Mouse (Mus musculus) heart, embryonic 12.5 days (tissue): ENCODE measurements around the gene Cd300ld4. TPM values are rescaled to one million over a fixed set of nuclear protein-coding genes. Genes with fewer than 3 reads are reported as not detected.
"Not testable (repeated sequence)": the region's sequence is repeated elsewhere in the genome, so short reads cannot be mapped to it uniquely, and the experiment has no call there.

Experiments used
- ATAC-seq: fragments of 200-750 bp; cut with Nextera tagmentation; 2 replicates; pipeline ENCODE4 v1.8.0; 2017; ENCODE audit warnings: moderate TSS enrichment, moderate library complexity; ENCODE audit not compliant: insufficient number of reproducible peaks, low FRiP score
- H3K27ac ChIP-seq: fragments of 300-500 bp; sonication (generic); 2 replicates; pipeline ENCODE4 v1.5.1; 2016; ENCODE audit warnings: mild to moderate bottlenecking, moderate library complexity; ENCODE audit not compliant: poor library complexity, severe bottlenecking
- H3K27me3 ChIP-seq: fragments of 300-500 bp; sonication (generic); replicated peaks from 2 replicates; pipeline ENCODE4 v1.6.1; 2016; ENCODE audit warnings: mild to moderate bottlenecking, moderate library complexity
- H3K36me3 ChIP-seq: fragments of 300-500 bp; sonication (generic); 2 replicates; pipeline ENCODE4 v1.6.1; 2016; ENCODE audit warnings: mild to moderate bottlenecking, moderate library complexity
- H3K4me1 ChIP-seq: fragments of 300-500 bp; sonication (generic); replicated peaks from 2 replicates; pipeline ENCODE4 v1.6.1; 2016; ENCODE audit warnings: mild to moderate bottlenecking
- H3K4me2 ChIP-seq: fragments of 300-500 bp; sonication (generic); 2 replicates; pipeline ENCODE4 v1.6.1; 2016; ENCODE audit warnings: mild to moderate bottlenecking, moderate library complexity
- H3K4me3 ChIP-seq: fragments of 300-500 bp; sonication (generic); 2 replicates; pipeline ENCODE4 v1.5.1; 2016; ENCODE audit warnings: mild to moderate bottlenecking
- H3K9ac ChIP-seq: fragments of 300-500 bp; sonication (generic); 2 replicates; pipeline ENCODE4 v1.6.1; 2016; ENCODE audit warnings: mild to moderate bottlenecking, moderate library complexity
- H3K9me3 ChIP-seq: fragments of 300-500 bp; sonication (generic); replicated peaks from 2 replicates; pipeline ENCODE4 v1.6.1; 2016; ENCODE audit warnings: mild to moderate bottlenecking, moderate library complexity
- WGBS: fragments of 180-500 bp; shearing (Covaris S2); methylation state at CpG from one replicate; pipeline ENCODE4 v1.1.7; 2016; 5-methylcytosine and 5-hydroxymethylcytosine counted together
- polyA plus RNA-seq: library from polyadenylated mRNA; unstranded; fragments of >200 nt; fragmentation: Nextera tagmentation; extraction: Ambion mirVana; gene quantifications from 2 replicates; pipeline ENCODE4 v1.2.1, GENCODE M21; 2016

Cd300ld4 gene
- polyA plus RNA-seq, 1 experiment from 2014 or later: not detected

DNA sequence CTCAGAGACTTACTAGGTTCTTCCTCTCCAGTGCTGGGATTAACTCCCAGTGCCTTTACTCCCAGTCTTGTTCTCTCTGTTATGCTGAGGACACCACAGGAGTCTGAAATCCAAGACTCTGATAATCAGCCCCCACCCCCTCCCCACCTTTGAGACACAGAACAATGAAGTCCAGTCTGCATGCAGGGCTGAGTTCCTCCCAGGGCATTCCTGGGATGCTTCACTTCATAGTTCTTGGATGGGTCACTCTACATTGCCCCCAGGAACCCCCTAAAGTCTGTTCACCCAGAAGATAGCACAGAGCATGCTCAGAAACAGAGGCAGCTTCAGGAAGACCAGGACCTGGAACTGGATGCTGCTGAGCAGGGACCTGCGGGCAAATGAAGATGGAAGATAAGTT lies 26.2 kb upstream of the Cd300ld4 start:
- no peak overlapping the region for H3K9ac ChIP-seq
- WGBS: 92% methylated on average over 1 of the region's 1 CpGs
- peaks cover 3% of the 10 kb centered on the region; the same call in 1 of the 2 replicates for H3K27me3 ChIP-seq
- no peak overlapping the region for H3K27ac ChIP-seq
- no peak overlapping the region for H3K4me3 ChIP-seq
- no peaks in the 10 kb centered on the region for H3K9me3 ChIP-seq
- no peaks in the 10 kb centered on the region for H3K36me3 ChIP-seq
- H3K4me1 ChIP-seq: no peaks in the 10 kb centered on the region
- ATAC-seq: no peak
- no peak overlapping the region for H3K4me2 ChIP-seq

DNA sequence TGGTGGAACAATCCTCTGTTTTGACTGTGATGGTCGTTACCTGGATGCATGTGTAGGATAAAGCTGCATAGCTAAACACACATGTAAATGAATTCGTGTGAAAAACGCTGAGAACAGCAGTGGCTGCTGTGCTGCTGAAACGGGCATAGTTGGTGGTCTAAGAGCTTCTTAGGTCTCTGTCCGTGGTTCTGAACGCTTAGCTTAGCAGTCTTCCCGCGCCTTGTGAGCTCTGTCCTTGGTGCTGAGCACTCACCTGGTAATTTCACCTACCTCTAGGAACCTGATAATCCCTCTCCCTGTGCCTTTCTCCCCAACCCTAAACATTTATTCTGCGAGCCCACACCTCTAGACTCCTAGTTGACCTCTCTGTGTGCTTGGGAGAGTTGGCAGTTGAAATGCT lies 25.4 kb upstream of the Cd300ld4 start:
- Histone ChIP-seq H3K4me3 (no peak overlapping the region), H3K36me3 (no peaks in the 10 kb centered on the region), H3K4me2 (no peak overlapping the region), H3K27ac (no peak overlapping the region), H3K4me1 (no peaks in the 10 kb centered on the region), H3K27me3 (peaks cover 3% of the 10 kb centered on the region; the same call in 1 of the 2 replicates), H3K9ac (no peak overlapping the region), H3K9me3 (no peaks in the 10 kb centered on the region)
- ATAC-seq: no peak
- 2% methylated on average over 9 of the region's 9 CpGs for WGBS

DNA sequence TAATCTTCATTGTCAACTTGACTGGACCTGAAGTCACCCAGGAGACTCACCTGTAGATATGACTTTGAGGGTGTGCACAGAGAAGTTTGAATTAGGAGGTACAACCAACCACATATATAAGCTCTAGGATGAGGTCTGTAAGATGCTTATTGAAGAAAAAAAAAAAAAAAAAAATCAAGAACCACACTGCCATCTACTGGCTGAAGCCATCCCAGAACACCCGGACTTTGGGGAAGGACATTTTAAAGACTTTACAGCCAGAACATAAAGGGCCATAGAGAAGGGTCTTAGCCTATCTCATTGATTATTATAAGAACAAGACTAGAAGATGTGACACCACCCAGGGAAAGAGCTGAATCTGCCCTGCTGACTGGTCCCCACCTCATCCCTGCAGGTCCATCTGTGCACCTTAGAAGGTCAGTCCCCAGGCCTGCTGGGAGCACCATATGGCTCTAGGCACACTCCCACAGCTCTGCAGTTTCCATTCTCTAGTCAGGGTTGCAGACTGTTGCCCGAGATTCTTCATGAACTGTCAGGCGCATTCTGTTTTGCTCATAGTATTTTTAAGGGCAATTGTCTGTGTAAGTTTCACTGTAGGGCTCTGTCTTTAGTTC lies 22.6 kb upstream of the Cd300ld4 start:
- no peaks in the 10 kb centered on the region for H3K36me3 ChIP-seq
- H3K27me3 ChIP-seq: 0 out of 2 replicates have a peak, but pooled peaks cover 3% of the 10 kb centered on the region
- no peak overlapping the region for H3K4me3 ChIP-seq
- H3K27ac ChIP-seq: no peak overlapping the region
- ATAC-seq: no peak
- 39% methylated on average over 3 of the region's 3 CpGs for WGBS
- no peak overlapping the region for H3K4me2 ChIP-seq
- no peak overlapping the region for H3K9ac ChIP-seq
- no peaks in the 10 kb centered on the region for H3K9me3 ChIP-seq
- no peaks in the 10 kb centered on the region for H3K4me1 ChIP-seq

DNA sequence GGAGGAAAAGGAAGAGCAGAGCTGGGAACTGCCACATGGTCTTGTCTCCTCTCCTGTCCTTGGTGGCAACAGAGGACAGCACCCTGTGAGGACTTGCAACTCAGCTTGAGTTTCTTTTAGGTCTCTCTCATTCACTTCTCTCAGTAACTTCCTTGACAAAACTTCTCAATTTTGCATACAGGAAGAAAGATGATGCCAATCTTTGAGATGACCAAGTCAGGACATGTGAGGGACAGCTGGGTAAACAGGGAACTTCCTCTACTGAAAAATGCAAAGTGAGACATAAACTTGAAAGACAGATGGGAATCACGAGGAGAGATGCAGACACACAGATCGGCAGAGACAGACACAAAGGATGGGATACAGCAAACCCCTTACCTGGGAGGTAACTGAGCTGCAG lies 21.4 kb upstream of the Cd300ld4 start, which contains the start of gene Cd300ld3:
Gene Cd300ld3 (minus strand): TSS at position 151 of the 400 bp plus-strand sequence.
- H3K27me3 ChIP-seq: 0 out of 2 replicates have a peak, but pooled peaks cover 3% of the 10 kb centered on the region
- no peak within 1 kb of the TSS for H3K4me3 ChIP-seq
- no peaks in the 10 kb centered on the region for H3K9me3 ChIP-seq
- no peak for ATAC-seq
- H3K27ac ChIP-seq: no peak within 1 kb of the TSS
- no peaks in the 10 kb centered on the region for H3K4me1 ChIP-seq
- H3K36me3 ChIP-seq: no peaks in the 10 kb centered on the region
- H3K9ac ChIP-seq: no peak within 1 kb of the TSS
- H3K4me2 ChIP-seq: no peak within 1 kb of the TSS
- 51% methylated on average over 2 of the region's 2 CpGs for WGBS

DNA sequence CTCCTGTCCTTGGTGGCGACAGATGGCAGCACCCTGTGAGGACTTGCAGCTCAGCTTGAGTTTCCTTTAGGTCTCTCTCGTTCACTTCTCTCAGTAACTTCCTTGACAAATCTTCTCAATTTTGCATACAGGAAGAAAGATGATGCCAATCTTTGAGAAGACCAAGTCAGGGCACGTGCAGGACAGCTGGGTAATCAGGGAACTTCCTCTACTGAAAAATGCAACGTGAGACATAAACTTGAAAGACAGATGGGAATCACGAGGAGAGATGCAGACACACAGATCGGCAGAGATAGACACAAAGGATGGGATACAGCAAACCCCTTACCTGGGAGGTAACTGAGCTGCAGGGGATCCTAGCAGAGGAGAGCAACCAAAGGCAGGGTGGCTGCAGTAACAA lies 10.9 kb upstream of the Cd300ld4 start, which contains the start of gene Cd300ld5:
Gene Cd300ld5 (minus strand): TSS at position 101 of the 400 bp plus-strand sequence.
- not testable (repeated sequence) for H3K4me3 ChIP-seq, H3K9ac ChIP-seq, H3K4me1 ChIP-seq, H3K36me3 ChIP-seq, H3K9me3 ChIP-seq, H3K27me3 ChIP-seq, ATAC-seq, H3K27ac ChIP-seq, H3K4me2 ChIP-seq
- no CpG with 5 or more reads among the region's 6 CpGs for WGBS

DNA sequence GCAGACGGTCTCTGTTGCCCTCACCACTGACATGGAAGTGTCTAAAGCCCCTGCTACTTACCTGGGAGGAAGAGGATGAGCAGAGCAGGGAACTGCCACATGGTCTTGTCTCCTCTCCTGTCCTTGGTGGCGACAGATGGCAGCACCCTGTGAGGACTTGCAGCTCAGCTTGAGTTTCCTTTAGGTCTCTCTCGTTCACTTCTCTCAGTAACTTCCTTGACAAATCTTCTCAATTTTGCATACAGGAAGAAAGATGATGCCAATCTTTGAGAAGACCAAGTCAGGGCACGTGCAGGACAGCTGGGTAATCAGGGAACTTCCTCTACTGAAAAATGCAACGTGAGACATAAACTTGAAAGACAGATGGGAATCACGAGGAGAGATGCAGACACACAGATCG lies 10.7 kb downstream of the Cd300ld4 start, which contains the start of gene Cd300ld2:
Gene Cd300ld2 (minus strand): TSS at position 101 of the 400 bp plus-strand sequence.
- H3K4me1 ChIP-seq, H3K36me3 ChIP-seq, H3K9me3 ChIP-seq, ATAC-seq, H3K27ac ChIP-seq, H3K9ac ChIP-seq, H3K4me3 ChIP-seq, H3K4me2 ChIP-seq, H3K27me3 ChIP-seq: not testable (repeated sequence)
- WGBS: no CpG with 5 or more reads among the region's 7 CpGs

DNA sequence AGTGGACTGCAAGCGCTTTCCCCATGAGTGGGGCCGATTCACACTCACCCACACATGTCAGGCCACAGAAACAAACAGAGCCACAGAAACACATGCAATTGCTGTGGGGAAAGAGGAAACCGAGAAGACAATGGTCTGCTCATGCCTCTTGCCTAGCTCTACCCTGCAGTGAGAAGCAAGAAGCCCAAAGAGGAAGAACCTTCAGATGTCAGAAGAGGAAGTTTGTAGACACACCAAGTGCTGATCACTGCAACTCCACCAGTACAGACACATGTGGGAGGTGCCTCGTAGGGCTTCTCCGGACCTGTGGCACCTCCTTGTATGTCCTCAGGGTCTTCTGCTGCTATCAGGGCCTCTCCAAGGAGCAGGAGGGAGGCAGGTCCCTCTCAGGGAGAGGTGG lies 22.7 kb downstream of the Cd300ld4 start:
- Histone ChIP-seq H3K9me3 (no peaks in the 10 kb centered on the region), H3K27me3 (peaks cover 4% of the 10 kb centered on the region; the same call in 1 of the 2 replicates), H3K36me3 (no peaks in the 10 kb centered on the region), H3K9ac (no peak overlapping the region), H3K4me3 (no peak overlapping the region), H3K4me1 (no peaks in the 10 kb centered on the region), H3K4me2 (no peak overlapping the region), H3K27ac (no peak overlapping the region)
- no peak for ATAC-seq
- WGBS: 75% methylated on average over 5 of the region's 5 CpGs

DNA sequence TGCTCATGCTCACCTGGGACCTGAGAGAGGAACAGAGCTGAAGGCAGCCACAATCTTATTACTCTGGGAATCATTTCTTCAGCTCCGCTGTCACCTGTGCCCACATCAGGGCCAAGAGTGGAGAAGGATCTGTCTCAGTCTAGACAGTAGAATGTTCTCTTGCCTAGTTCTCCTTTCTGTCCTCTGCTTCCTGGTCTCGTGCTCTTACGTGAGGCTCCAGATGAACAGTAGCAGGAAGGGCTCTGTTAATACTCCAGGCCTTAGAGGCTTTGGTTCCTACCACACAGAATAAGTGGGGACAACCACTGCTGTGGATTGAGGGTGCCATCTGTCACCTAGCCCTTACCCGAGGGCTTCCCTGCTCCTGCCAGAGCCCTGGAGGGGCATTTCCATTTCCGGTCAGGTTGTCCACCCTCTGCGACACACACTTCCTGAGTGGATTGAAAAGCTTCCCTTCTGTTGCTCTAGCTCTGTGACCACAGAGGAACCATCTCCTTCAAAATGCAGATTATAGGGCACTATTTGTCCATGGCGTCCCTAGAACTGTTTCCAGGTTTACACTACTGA lies 25.3 kb downstream of the Cd300ld4 start, which contains the start of gene Cd300c2:
Gene Cd300c2 (minus strand): TSS at position 407 of the 567 bp plus-strand sequence.
- ATAC-seq: no peak
- Histone ChIP-seq H3K36me3 (no peaks in the 10 kb centered on the region), H3K9ac (no peak within 1 kb of the TSS), H3K4me2 (no peak within 1 kb of the TSS), H3K27me3 (peaks cover 13% of the 10 kb centered on the region; the same call in 1 of the 2 replicates), H3K4me1 (no peaks in the 10 kb centered on the region), H3K4me3 (no peak within 1 kb of the TSS), H3K27ac (no peak within 1 kb of the TSS), H3K9me3 (no peaks in the 10 kb centered on the region)
- 67% methylated on average over 7 of the region's 7 CpGs for WGBS

DNA sequence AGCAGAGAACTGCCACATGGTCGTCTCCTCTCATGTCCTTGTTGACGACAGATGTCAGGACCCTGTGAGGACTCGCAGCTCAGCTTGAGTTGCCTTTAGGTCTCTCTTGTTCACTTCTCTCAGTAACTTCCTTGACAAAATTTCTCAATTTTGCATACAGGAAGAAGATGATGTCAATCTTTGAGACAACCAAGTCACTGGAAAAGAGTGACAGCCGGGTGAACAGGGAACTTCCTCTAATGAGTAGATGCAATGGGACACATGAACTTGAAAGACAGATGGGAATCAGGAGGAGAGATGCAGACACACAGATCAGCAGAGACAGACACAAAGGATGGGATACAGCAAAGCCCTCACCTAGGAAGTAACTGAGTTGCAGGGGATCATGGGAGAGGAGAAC lies 37.0 kb downstream of the Cd300ld4 start, which contains the start of gene Cd300ld:
Gene Cd300ld (minus strand): TSS at position 130 of the 400 bp plus-strand sequence.
- WGBS: 67% methylated on average over 4 of the region's 4 CpGs

DNA sequence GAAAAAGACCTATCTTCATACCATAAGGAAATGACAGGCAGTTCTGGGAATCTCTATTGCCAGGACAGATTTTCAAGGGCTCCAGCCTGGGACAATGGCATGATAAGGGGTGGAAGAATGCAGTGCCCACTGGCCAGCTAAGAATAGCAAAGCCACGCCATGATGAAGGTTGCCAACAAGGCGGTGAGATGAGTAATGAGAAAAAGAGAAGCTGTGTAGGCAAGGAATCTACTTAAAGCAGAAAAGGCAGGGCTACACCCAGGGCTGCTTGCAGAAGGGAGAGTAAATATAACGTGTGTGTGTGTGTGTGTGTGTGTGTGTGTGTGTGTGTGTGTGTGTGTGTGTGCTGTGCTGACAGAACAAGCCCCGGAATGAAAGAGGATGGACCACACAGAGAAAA lies 44.9 kb downstream of the Cd300ld4 start:
- no peaks in the 10 kb centered on the region for H3K27me3 ChIP-seq
- WGBS: 62% methylated on average over 4 of the region's 4 CpGs
- no peak for ATAC-seq
- H3K9ac ChIP-seq: no peak overlapping the region
- H3K4me2 ChIP-seq: no peak overlapping the region
- H3K4me3 ChIP-seq: no peak overlapping the region
- H3K9me3 ChIP-seq: peaks cover 25% of the 10 kb centered on the region
- no peaks in the 10 kb centered on the region for H3K4me1 ChIP-seq
- H3K27ac ChIP-seq: no peak overlapping the region
- H3K36me3 ChIP-seq: no peaks in the 10 kb centered on the region

More for the DNA sequence above, 37.0 kb downstream of the Cd300ld4 start, which contains the start of gene Cd300ld:
- H3K4me1 ChIP-seq: no peaks in the 10 kb centered on the region
- no peaks in the 10 kb centered on the region for H3K27me3 ChIP-seq
- ATAC-seq: no peak
- no peaks in the 10 kb centered on the region for H3K9me3 ChIP-seq
- no peak within 1 kb of the TSS for H3K27ac ChIP-seq
- no peaks in the 10 kb centered on the region for H3K36me3 ChIP-seq
- no peak within 1 kb of the TSS for H3K4me2 ChIP-seq
- H3K4me3 ChIP-seq: no peak within 1 kb of the TSS
- H3K9ac ChIP-seq: no peak within 1 kb of the TSS

DNA sequence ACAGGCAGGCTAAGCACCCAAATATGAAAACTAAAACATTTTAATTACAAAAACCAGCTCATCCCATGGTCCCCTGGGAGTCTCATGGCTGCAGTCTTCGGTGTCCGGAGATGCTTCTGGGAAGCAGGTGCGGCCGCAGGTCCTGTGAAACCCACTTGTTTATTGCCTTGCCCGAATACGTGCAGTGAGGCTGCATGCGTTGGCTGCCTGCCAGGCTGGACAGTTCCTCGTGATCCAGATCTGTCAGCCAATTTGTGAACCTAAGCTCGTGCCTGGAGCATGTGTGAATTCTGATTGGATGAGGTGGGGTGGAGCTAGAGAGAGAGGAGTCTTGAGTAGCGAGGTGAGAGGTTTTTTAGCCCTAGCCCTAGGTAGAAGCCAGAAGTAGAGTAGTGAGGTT lies 54.1 kb downstream of the Cd300ld4 start:
- H3K4me3 ChIP-seq: no peak overlapping the region
- H3K27ac ChIP-seq: no peak overlapping the region
- no peak for ATAC-seq
- H3K4me1 ChIP-seq: no peaks in the 10 kb centered on the region
- no peak overlapping the region for H3K9ac ChIP-seq
- no peak overlapping the region for H3K4me2 ChIP-seq
- no peaks in the 10 kb centered on the region for H3K27me3 ChIP-seq
- 78% methylated on average over 10 of the region's 10 CpGs for WGBS
- peaks cover 21% of the 10 kb centered on the region for H3K9me3 ChIP-seq
- H3K36me3 ChIP-seq: no peaks in the 10 kb centered on the region
